Mouse (Mus musculus) cortical plate, adult 2 months (tissue): ENCODE measurements around the gene Hmgn5.

ENCODE experiments used
- CTCF ChIP-seq: fragments of 200-500 bp; IDR thresholded peaks from 2 replicates; pipeline ENCODE4 v1.5.1; 2011; ENCODE audit warnings: mild to moderate bottlenecking, control low read depth, low read length; ENCODE audit not compliant: insufficient read depth; ENCODE audit errors: extremely low read depth
- POLR2A ChIP-seq: fragments of 200-500 bp; IDR thresholded peaks from 2 replicates; pipeline ENCODE4 v1.6.1; 2011; ENCODE audit warnings: mild to moderate bottlenecking, low read length, control low read depth; ENCODE audit not compliant: insufficient read depth; ENCODE audit errors: extremely low read depth

DNA sequence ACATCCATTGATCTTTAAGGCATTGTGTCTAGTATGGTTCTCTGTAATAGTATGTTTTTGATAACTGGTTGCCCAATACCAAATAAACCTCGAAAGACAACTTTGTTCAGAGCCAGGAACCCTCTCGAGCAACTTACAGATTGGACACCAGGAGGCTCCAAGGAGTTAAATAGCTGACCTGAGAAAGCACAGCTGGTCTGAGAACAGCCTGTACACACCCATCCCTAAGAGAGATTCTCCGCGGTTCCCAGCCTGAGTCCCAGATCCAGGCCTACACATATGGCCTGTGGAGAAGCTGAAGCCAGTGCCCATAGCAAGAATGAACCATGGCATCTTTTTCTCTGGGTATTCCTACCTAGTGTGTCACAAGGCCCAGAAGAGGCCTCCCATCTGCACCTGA is 11.9 kb downstream of the Hmgn5 start:
- TF ChIP-seq CTCF (no peak), POLR2A (no peak)
